Mouse (Mus musculus) adrenal gland, postnatal 14 days (tissue): ENCODE results near the gene 2010111I01Rik. TPM values are rescaled to one million over a fixed set of nuclear protein-coding genes. Genes with fewer than 3 reads are reported as not detected.
"Not testable (repeated sequence)": the region's sequence is repeated elsewhere in the genome, so short reads cannot be mapped to it uniquely, and the experiment has no call there.

ENCODE experiments used
- DNase-seq: peaks from one replicate; pipeline ENCODE4 v3.0.0; 2021; ENCODE audit warnings: mixed read lengths
- total RNA-seq: library from RNA; stranded (reverse); gene quantifications from 2 replicates; pipeline ENCODE4 v1.2.3, GENCODE M21; 2021

Gene 2010111I01Rik
- total RNA-seq, 1 experiment from 2014 or later: 78.9 TPM

- no peak for DNase-seq
These were observed 239.0 kb downstream of the 2010111I01Rik start for GRCm38 (mm10) chr13:63203502-63204278.

GRCm38 (mm10) chr13:63205750-63206149 lies 241.1 kb downstream of the 2010111I01Rik start:
- no peak for DNase-seq

GRCm38 (mm10) chr13:63206396-63206795 lies 241.7 kb downstream of the 2010111I01Rik start:
- DNase-seq: no peak

- no peak for DNase-seq
These were observed 251.8 kb downstream of the 2010111I01Rik start for GRCm38 (mm10) chr13:63216537-63216936.

GRCm38 (mm10) chr13:63223026-63223770 lies 258.5 kb downstream of the 2010111I01Rik start:
- DNase-seq: no peak

- DNase-seq: no peak
These were observed 261.3 kb downstream of the 2010111I01Rik start for GRCm38 (mm10) chr13:63225796-63226583.

- no peak for DNase-seq
These were observed 263.1 kb downstream of the 2010111I01Rik start for GRCm38 (mm10) chr13:63227785-63228184.

- peak; percentile 27 for DNase-seq
These were observed 266.4 kb downstream of the 2010111I01Rik start for GRCm38 (mm10) chr13:63230955-63231701.

GRCm38 (mm10) chr13:63231702-63232070 lies 267.0 kb downstream of the 2010111I01Rik start:
- DNase-seq: no peak

GRCm38 (mm10) chr13:63232558-63232957 lies 267.9 kb downstream of the 2010111I01Rik start:
- DNase-seq: no peak

- DNase-seq: not testable (repeated sequence)
These were observed 269.8 kb downstream of the 2010111I01Rik start for GRCm38 (mm10) chr13:63234520-63234919.

- no peak for DNase-seq
These were observed 270.9 kb downstream of the 2010111I01Rik start for GRCm38 (mm10) chr13:63235551-63235950.

GRCm38 (mm10) chr13:63236159-63236893 lies 271.6 kb downstream of the 2010111I01Rik start:
- no peak for DNase-seq

- DNase-seq: no peak
These were observed 273.4 kb downstream of the 2010111I01Rik start for GRCm38 (mm10) chr13:63238045-63238444.

GRCm38 (mm10) chr13:63239301-63239804 lies 274.7 kb downstream of the 2010111I01Rik start:
- DNase-seq: no peak

- DNase-seq: peak; percentile 93
These were observed 275.4 kb downstream of the 2010111I01Rik start for GRCm38 (mm10) chr13:63239877-63240671.

GRCm38 (mm10) chr13:63240835-63241234 lies 276.1 kb downstream of the 2010111I01Rik start:
- peak; percentile 41 for DNase-seq

- no peak for DNase-seq
These were observed 277.0 kb downstream of the 2010111I01Rik start for GRCm38 (mm10) chr13:63241665-63242064.

GRCm38 (mm10) chr13:63242401-63243192 lies 277.9 kb downstream of the 2010111I01Rik start:
- no peak for DNase-seq
